Mouse (Mus musculus) liver, embryonic 15.5 days (tissue): ENCODE measurements at regions not wholly inside any gene's neighbourhood (a gene's known extent, or its start where the extent isn't known, plus 50 kb on each side); places are given as distances from the start of the nearest gene placed in this dataset.
A peak's percentile ranks its signal among the peaks of the same experiment; 100 is the strongest.
"Not testable (repeated sequence)": the region's sequence is repeated elsewhere in the genome, so short reads cannot be mapped to it uniquely, and the experiment has no call there.

Experiments used
- ATAC-seq: fragments of 200-750 bp; cut with Nextera tagmentation; 2 replicates; pipeline ENCODE4 v1.8.0; 2017; ENCODE audit warnings: moderate number of reproducible peaks, mild to moderate bottlenecking, moderate library complexity; ENCODE audit not compliant: insufficient read depth
- H3K27ac ChIP-seq: fragments of 300-500 bp; sonication (generic); replicated peaks from 2 replicates; pipeline ENCODE4 v1.5.1; 2015; ENCODE audit warnings: mild to moderate bottlenecking, inconsistent platforms
- H3K27me3 ChIP-seq: fragments of 300-500 bp; sonication (generic); 2 replicates; pipeline ENCODE4 v1.6.1; 2015; ENCODE audit warnings: mild to moderate bottlenecking, inconsistent platforms
- H3K36me3 ChIP-seq: fragments of 300-500 bp; sonication (generic); replicated peaks from 2 replicates; pipeline ENCODE4 v1.6.1; 2015; ENCODE audit warnings: moderate library complexity, mild to moderate bottlenecking, inconsistent platforms
- H3K4me1 ChIP-seq: fragments of 300-500 bp; sonication (generic); replicated peaks from 2 replicates; pipeline ENCODE4 v1.6.1; 2015; ENCODE audit warnings: inconsistent platforms
- H3K4me2 ChIP-seq: fragments of 300-500 bp; sonication (generic); 2 replicates; pipeline ENCODE4 v1.6.1; 2015; ENCODE audit warnings: moderate library complexity, mild to moderate bottlenecking, inconsistent platforms
- H3K4me3 ChIP-seq: fragments of 300-500 bp; sonication (generic); replicated peaks from 2 replicates; pipeline ENCODE4 v1.5.1; 2015; ENCODE audit warnings: mild to moderate bottlenecking, inconsistent platforms
- H3K9ac ChIP-seq: fragments of 300-500 bp; sonication (generic); 2 replicates; pipeline ENCODE4 v1.6.1; 2015; ENCODE audit warnings: moderate library complexity, mild to moderate bottlenecking, inconsistent platforms
- H3K9me3 ChIP-seq: fragments of 300-500 bp; sonication (generic); replicated peaks from 2 replicates; pipeline ENCODE4 v1.6.1; 2016; ENCODE audit warnings: inconsistent platforms
- WGBS: fragments of 180-500 bp; shearing (Covaris S2); methylation state at CpG from one replicate; pipeline ENCODE4 v1.1.7; 2015; ENCODE audit warnings: mixed read lengths; ENCODE audit not compliant: insufficient replicate concordance; 5-methylcytosine and 5-hydroxymethylcytosine counted together

DNA sequence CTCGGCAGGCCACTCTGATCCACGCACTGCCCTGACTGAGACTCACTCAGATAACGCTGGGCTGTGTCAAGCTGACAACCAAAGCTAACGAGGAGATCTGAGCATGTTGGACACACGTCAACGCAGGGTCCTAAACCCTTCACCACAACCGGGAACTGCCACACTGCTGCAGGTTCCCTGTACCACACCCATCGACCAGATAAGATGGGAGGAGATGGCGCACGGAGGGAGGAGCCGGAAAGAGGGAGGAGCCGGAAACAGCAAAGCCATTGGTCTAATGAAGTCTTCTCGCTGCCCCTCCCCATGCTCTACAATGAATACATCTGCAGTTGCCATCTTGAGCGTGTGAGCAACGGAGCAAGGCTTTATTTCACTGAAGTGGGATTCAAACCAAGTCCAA lies 182.9 kb upstream of the Rpl38 start:
- peak; percentile 67 for ATAC-seq
- Histone ChIP-seq H3K36me3 (no peaks in the 10 kb centered on the region), H3K4me3 (no peak overlapping the region), H3K4me2 (peak overlapping the region; percentile 37), H3K27me3 (peaks cover 19% of the 10 kb centered on the region), H3K4me1 (peaks cover 6% of the 10 kb centered on the region), H3K9ac (no peak overlapping the region), H3K27ac (no peak overlapping the region), H3K9me3 (no peaks in the 10 kb centered on the region)
- 23% methylated on average over 15 of the region's 15 CpGs for WGBS

- Histone ChIP-seq H3K27ac (no peak overlapping the region), H3K9me3 (no peaks in the 10 kb centered on the region), H3K27me3 (peaks cover 11% of the 10 kb centered on the region; the same call in 1 of the 2 replicates), H3K36me3 (no peaks in the 10 kb centered on the region), H3K4me3 (no peak overlapping the region), H3K9ac (no peak overlapping the region), H3K4me2 (no peak overlapping the region), H3K4me1 (peaks cover 6% of the 10 kb centered on the region)
- ATAC-seq, result no peak
- 60% methylated on average over 4 of the region's 4 CpGs for WGBS
These were observed 183.7 kb upstream of the Rpl38 start for GRCm38 (mm10) chr11:114484668-114484953.

- 56% methylated on average over 12 of the region's 12 CpGs for WGBS
- peaks cover 6% of the 10 kb centered on the region for H3K4me1 ChIP-seq
These were observed 184.3 kb upstream of the Rpl38 start for GRCm38 (mm10) chr11:114483823-114484667.

GRCm38 (mm10) chr11:114483350-114483749 lies 185.0 kb upstream of the Rpl38 start:
- ATAC-seq, H3K4me2 ChIP-seq, H3K9me3 ChIP-seq, H3K4me1 ChIP-seq, H3K4me3 ChIP-seq, H3K27ac ChIP-seq, H3K9ac ChIP-seq, H3K36me3 ChIP-seq: not testable (repeated sequence)
- peaks cover 11% of the 10 kb centered on the region; the same call in 1 of the 2 replicates for H3K27me3 ChIP-seq
- 60% methylated on average over 7 of the region's 7 CpGs for WGBS

More at GRCm38 (mm10) chr11:114483823-114484667, 184.3 kb upstream of the Rpl38 start:
- H3K27me3 ChIP-seq, result peaks cover 11% of the 10 kb centered on the region; the same call in 1 of the 2 replicates
- H3K9ac ChIP-seq, result no peak overlapping the region
- no peaks in the 10 kb centered on the region for H3K36me3 ChIP-seq
- no peak overlapping the region for H3K27ac ChIP-seq
- ATAC-seq, result no peak
- no peaks in the 10 kb centered on the region for H3K9me3 ChIP-seq
- no peak overlapping the region for H3K4me3 ChIP-seq
- no peak overlapping the region for H3K4me2 ChIP-seq

DNA sequence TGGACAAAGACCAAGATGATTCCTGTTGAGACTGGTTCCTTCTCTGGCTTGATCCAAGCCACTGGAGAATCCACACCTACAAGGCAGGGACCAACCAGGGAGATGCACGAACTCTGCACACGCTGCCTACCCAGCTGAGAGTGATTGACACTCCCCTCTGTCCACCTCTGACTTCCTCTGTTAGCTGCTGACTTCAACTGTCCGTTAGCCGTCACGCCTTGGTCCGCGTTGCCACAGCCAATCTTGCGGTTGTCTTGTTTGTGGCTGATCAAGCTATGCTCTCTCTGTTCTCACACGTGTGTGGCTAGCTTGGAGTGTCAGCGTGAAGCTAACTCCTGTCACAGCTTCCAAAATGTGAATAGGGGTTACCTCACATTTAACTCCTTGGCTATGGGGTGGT lies 186.3 kb upstream of the Rpl38 start:
- no peak for ATAC-seq
- 19% methylated on average over 10 of the region's 10 CpGs for WGBS
- no peaks in the 10 kb centered on the region for H3K9me3 ChIP-seq
- no peak overlapping the region for H3K27ac ChIP-seq
- no peak overlapping the region for H3K9ac ChIP-seq
- no peak overlapping the region for H3K4me2 ChIP-seq
- H3K4me1 ChIP-seq, result peaks cover 9% of the 10 kb centered on the region
- no peak overlapping the region for H3K4me3 ChIP-seq
- no peaks in the 10 kb centered on the region for H3K36me3 ChIP-seq
- peaks cover 8% of the 10 kb centered on the region; the same call in 1 of the 2 replicates for H3K27me3 ChIP-seq

DNA sequence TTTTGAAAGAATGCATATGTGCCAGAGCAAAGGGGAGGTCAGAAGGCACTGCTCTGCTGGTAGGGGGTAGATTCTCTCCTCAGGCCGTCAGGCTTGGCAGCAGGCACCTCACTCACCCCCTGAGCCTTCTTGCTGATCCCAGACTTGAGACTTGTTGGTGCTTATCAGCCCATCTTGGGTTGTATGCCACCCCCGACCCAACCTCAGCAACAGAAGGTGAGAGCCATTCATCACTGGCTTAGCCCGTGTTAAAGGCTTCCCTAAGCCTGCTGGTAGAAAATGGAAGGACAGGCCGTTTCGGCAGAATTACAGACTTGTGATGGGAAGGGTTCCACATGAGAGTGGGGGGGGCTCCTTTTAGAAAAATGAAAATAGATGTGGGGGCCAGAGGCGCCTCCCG lies 187.3 kb upstream of the Rpl38 start:
- Histone ChIP-seq H3K9me3 (no peaks in the 10 kb centered on the region), H3K4me3 (no peak overlapping the region), H3K4me1 (peaks cover 9% of the 10 kb centered on the region), H3K9ac (no peak overlapping the region), H3K36me3 (no peaks in the 10 kb centered on the region), H3K4me2 (no peak overlapping the region), H3K27me3 (peaks cover 8% of the 10 kb centered on the region; the same call in 1 of the 2 replicates), H3K27ac (no peak overlapping the region)
- 52% methylated on average over 7 of the region's 7 CpGs for WGBS
- ATAC-seq, result no peak

- Histone ChIP-seq H3K9me3 (no peaks in the 10 kb centered on the region), H3K9ac (no peak overlapping the region), H3K4me1 (0 out of 2 replicates have a peak, but pooled peaks cover 3% of the 10 kb centered on the region), H3K27me3 (peaks cover 8% of the 10 kb centered on the region; the same call in 1 of the 2 replicates), H3K4me2 (no peak overlapping the region), H3K36me3 (no peaks in the 10 kb centered on the region), H3K27ac (no peak overlapping the region), H3K4me3 (no peak overlapping the region)
- WGBS, result 67% methylated on average over 8 of the region's 8 CpGs
- ATAC-seq, result no peak
These were observed 188.2 kb upstream of the Rpl38 start for GRCm38 (mm10) chr11:114480119-114480540.

GRCm38 (mm10) chr11:114478736-114479135 lies 189.6 kb upstream of the Rpl38 start:
- Histone ChIP-seq H3K4me3 (no peak overlapping the region), H3K4me1 (0 out of 2 replicates have a peak, but pooled peaks cover 2% of the 10 kb centered on the region), H3K36me3 (no peaks in the 10 kb centered on the region), H3K4me2 (peak overlapping the region; percentile 27), H3K27me3 (peaks cover 8% of the 10 kb centered on the region; the same call in 1 of the 2 replicates), H3K27ac (no peak overlapping the region), H3K9ac (no peak overlapping the region), H3K9me3 (no peaks in the 10 kb centered on the region)
- no peak for ATAC-seq
- WGBS, result 6% methylated on average over 7 of the region's 7 CpGs

GRCm38 (mm10) chr11:114477365-114477764 lies 191.0 kb upstream of the Rpl38 start:
- ATAC-seq, result no peak
- Histone ChIP-seq H3K9ac (no peak overlapping the region), H3K27me3 (peaks cover 12% of the 10 kb centered on the region; the same call in 1 of the 2 replicates), H3K36me3 (no peaks in the 10 kb centered on the region), H3K9me3 (no peaks in the 10 kb centered on the region), H3K27ac (no peak overlapping the region), H3K4me2 (no peak overlapping the region), H3K4me1 (0 out of 2 replicates have a peak, but pooled peaks cover 2% of the 10 kb centered on the region), H3K4me3 (no peak overlapping the region)
- WGBS, result 36% methylated on average over 3 of the region's 3 CpGs

GRCm38 (mm10) chr11:114472501-114473260 lies 195.6 kb upstream of the Rpl38 start:
- H3K9me3 ChIP-seq, result no peaks in the 10 kb centered on the region
- no peaks in the 10 kb centered on the region for H3K36me3 ChIP-seq
- H3K27ac ChIP-seq, result no peak overlapping the region
- no peak overlapping the region for H3K4me3 ChIP-seq
- no peak overlapping the region for H3K9ac ChIP-seq
- H3K4me2 ChIP-seq, result no peak overlapping the region
- peaks cover 20% of the 10 kb centered on the region for H3K27me3 ChIP-seq
- 26% methylated on average over 22 of the region's 22 CpGs for WGBS
- no peak for ATAC-seq
- 0 out of 2 replicates have a peak, but pooled peaks cover 2% of the 10 kb centered on the region for H3K4me1 ChIP-seq

- WGBS, result 2% methylated on average over 8 of the region's 8 CpGs
- Histone ChIP-seq H3K27me3 (peaks cover 38% of the 10 kb centered on the region), H3K27ac (no peak overlapping the region), H3K4me1 (0 out of 2 replicates have a peak, but pooled peaks cover 2% of the 10 kb centered on the region), H3K9me3 (no peaks in the 10 kb centered on the region), H3K4me3 (no peak overlapping the region), H3K36me3 (no peaks in the 10 kb centered on the region), H3K9ac (no peak overlapping the region), H3K4me2 (no peak overlapping the region)
- no peak for ATAC-seq
These were observed 199.9 kb upstream of the Rpl38 start for GRCm38 (mm10) chr11:114468394-114468793.
